Comparison of ENCODE assay signal across 20 mouse cellular contexts in the genomic region with DNA sequence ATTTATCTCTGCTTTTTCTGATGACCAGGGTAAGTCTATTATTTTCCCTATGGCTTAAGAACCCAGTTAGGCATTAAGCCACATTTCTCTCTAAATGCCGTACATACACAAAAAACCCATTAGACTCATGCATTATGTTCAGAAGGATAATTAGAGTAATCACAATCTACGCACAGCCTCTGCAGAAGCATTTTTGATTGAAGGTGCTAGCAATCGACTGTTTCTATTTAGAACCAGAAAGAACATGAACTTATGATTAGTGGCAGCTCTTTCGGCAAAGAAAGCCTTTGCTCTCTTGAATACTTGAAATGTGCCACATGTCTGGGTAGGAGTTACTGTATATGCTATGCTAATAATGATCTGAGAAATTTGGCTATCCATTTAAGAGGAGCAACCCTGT.
A peak's percentile ranks its signal among the peaks of the same experiment; 100 is the strongest.
DNase-seq lines count a peak whose midpoint lies in the region; ATAC-seq and TF ChIP-seq lines count a peak whose summit lies in the region.
"Had no signal": no experiment of that assay in that cellular context is flagged by ENCODE, and none has a peak within 500 bp of the region (broad histone marks: within the 10 kb centered on the region; RNA-seq: fewer than 3 reads in every experiment).

No protein-coding gene starts in this region.

- DNase-seq in forebrain, embryonic 14.5 days (ENCODE audit: low spot score), result peak; percentile 51
- peak; percentile 4 for DNase-seq in brain, adult 2 months (ENCODE audit: low read depth, low spot score)
- peak; percentile 65 for DNase-seq in brain, embryonic 14.5 days (ENCODE audit: low read depth)
- DNase-seq in retina, postnatal 1 day, result peak; percentile 20
- no peak for DNase-seq in Muller cell, postnatal 12 days (ENCODE audit: inconsistent ontology term)
- DNase-seq in heart, postnatal 4 days, result no peak
- DNase-seq: adrenal gland, adult 8-10 months; adrenal gland, postnatal 14 days; adrenal gland, postnatal 36 days; cerebellum, adult 11-12 months; cerebellum, adult 2 months; cerebellum, adult 9-10 months; cerebellum, postnatal 10 days; cerebellum, postnatal 25 days had no signal

- ATAC-seq in forebrain, embryonic 14.5 days, result peak; percentile 36
- no peak for ATAC-seq in forebrain, embryonic 16.5 days
- ATAC-seq in megakaryocyte, adult 5-6 weeks (ENCODE audit: poor library complexity, severe bottlenecking), result no peak
- ATAC-seq: activated CD4-positive, CD25-positive, alpha-beta regulatory T cell, adult 4 months; Patski had no signal

- H3K36me3 ChIP-seq in forebrain, embryonic 14.5 days (ENCODE audit: control insufficient read depth, insufficient read depth, low read length), result no peaks in the 10 kb centered on the region
- no peaks in the 10 kb centered on the region for H3K36me3 ChIP-seq in forebrain, embryonic 16.5 days (ENCODE audit: control insufficient read depth, insufficient read depth)
- H3K36me3 ChIP-seq: embryonic facial prominence, embryonic 10.5 days; embryonic facial prominence, embryonic 12.5 days had no signal

- H3K4me3 ChIP-seq in forebrain, embryonic 14.5 days (ENCODE audit: low read depth, low read length), result no peak overlapping the region
- H3K4me3 ChIP-seq in forebrain, embryonic 16.5 days (replicated peaks; ENCODE audit: low read length), result no peak overlapping the region
- H3K4me3 ChIP-seq: embryonic facial prominence, embryonic 10.5 days; embryonic facial prominence, embryonic 12.5 days had no signal

- H3K27ac ChIP-seq in forebrain, embryonic 14.5 days (ENCODE audit: low read depth, low read length), result no peak overlapping the region
- no peak overlapping the region for H3K27ac ChIP-seq in forebrain, embryonic 16.5 days (ENCODE audit: low read length)
- H3K27ac ChIP-seq: embryonic facial prominence, embryonic 10.5 days; embryonic facial prominence, embryonic 12.5 days had no signal

- 17% methylated on average over 4 of the region's 4 CpGs for WGBS in forebrain, embryonic 14.5 days
- 20% methylated on average over 4 of the region's 4 CpGs for WGBS in forebrain, embryonic 16.5 days

- TF ChIP-seq CTCF in brain, embryonic 14.5 days (IDR thresholded peaks at IDR 0.05; ENCODE audit: borderline replicate concordance, extremely low read depth, insufficient read depth, insufficient read length), result no peak

- no peak for TF ChIP-seq POLR2A in brain, embryonic 14.5 days (IDR thresholded peaks at IDR 0.05; ENCODE audit: borderline replicate concordance, extremely low read depth, insufficient read depth, insufficient read length, poor library complexity, severe bottlenecking)

- no peak overlapping the region for H3K9ac ChIP-seq in forebrain, embryonic 14.5 days (ENCODE audit: low read length)
- no peak overlapping the region for H3K9ac ChIP-seq in forebrain, embryonic 16.5 days (replicated peaks; ENCODE audit: low read depth, low read length)
- H3K9ac ChIP-seq: embryonic facial prominence, embryonic 12.5 days had no signal

- H3K4me2 ChIP-seq in forebrain, embryonic 14.5 days (ENCODE audit: low read length), result no peak overlapping the region
- no peak overlapping the region for H3K4me2 ChIP-seq in forebrain, embryonic 16.5 days (ENCODE audit: low read length)
- H3K4me2 ChIP-seq: embryonic facial prominence, embryonic 12.5 days had no signal

- H3K4me1 ChIP-seq in forebrain, embryonic 14.5 days (ENCODE audit: control insufficient read depth, insufficient read depth, low read length), result no peaks in the 10 kb centered on the region
- no peaks in the 10 kb centered on the region; the same call in 1 of the 2 replicates for H3K4me1 ChIP-seq in forebrain, embryonic 16.5 days (replicated peaks; ENCODE audit: control insufficient read depth, insufficient read depth, low read length)
- H3K4me1 ChIP-seq: embryonic facial prominence, embryonic 10.5 days; embryonic facial prominence, embryonic 12.5 days had no signal

- no peaks in the 10 kb centered on the region for H3K27me3 ChIP-seq in forebrain, embryonic 14.5 days (replicated peaks; ENCODE audit: control insufficient read depth, insufficient read depth, low read length)
- no peaks in the 10 kb centered on the region for H3K27me3 ChIP-seq in forebrain, embryonic 16.5 days (replicated peaks; ENCODE audit: control insufficient read depth, insufficient read depth, low read length)
- H3K27me3 ChIP-seq: embryonic facial prominence, embryonic 12.5 days had no signal

- no peaks in the 10 kb centered on the region for H3K9me3 ChIP-seq in forebrain, embryonic 14.5 days (replicated peaks; ENCODE audit: control insufficient read depth, low read length)
- no peaks in the 10 kb centered on the region for H3K9me3 ChIP-seq in forebrain, embryonic 16.5 days (ENCODE audit: control insufficient read depth, low read length)
- H3K9me3 ChIP-seq: embryonic facial prominence, embryonic 10.5 days; embryonic facial prominence, embryonic 12.5 days had no signal

Comparison
In these comparisons a context has a peak if more than half of its experiments do, and no peak if none do; other contexts are left out.
1. DNase-seq: peak in forebrain, embryonic 14.5 days (single experiment), brain, adult 2 months (single experiment), brain, embryonic 14.5 days (single experiment) and retina, postnatal 1 day (single experiment); none in Muller cell, postnatal 12 days (single experiment) and heart, postnatal 4 days (single experiment).